Mouse (Mus musculus) large intestine, adult 2 months (tissue): ENCODE data around the gene Tnfaip6. TPM values are rescaled to one million over a fixed set of nuclear protein-coding genes. Genes with fewer than 3 reads are reported as not detected.
"Not testable (repeated sequence)": the region's sequence is repeated elsewhere in the genome, so short reads cannot be mapped to it uniquely, and the experiment has no call there.

Experiments
- DNase-seq: peaks from one replicate; pipeline ENCODE4 v3.0.0-alpha.2; 2012; ENCODE audit warnings: low read depth, low spot score
- whole genome bisulfite sequencing: fragments of 180-500 bp; shearing (Covaris S2); methylation state at CpG from one replicate; pipeline ENCODE4 v1.1.7; 2018; 5-methylcytosine and 5-hydroxymethylcytosine counted together
- polyA plus RNA-seq: library from polyadenylated mRNA; depleted of rRNA; stranded (reverse); fragments of >200 nt; gene quantifications from 2 replicates; pipeline ENCODE4 v1.2.3, GENCODE M21; 2012; rRNA removed

The Tnfaip6 gene
- polyA plus RNA-seq: 0.68 and 0.84 TPM in 2 replicates

DNA sequence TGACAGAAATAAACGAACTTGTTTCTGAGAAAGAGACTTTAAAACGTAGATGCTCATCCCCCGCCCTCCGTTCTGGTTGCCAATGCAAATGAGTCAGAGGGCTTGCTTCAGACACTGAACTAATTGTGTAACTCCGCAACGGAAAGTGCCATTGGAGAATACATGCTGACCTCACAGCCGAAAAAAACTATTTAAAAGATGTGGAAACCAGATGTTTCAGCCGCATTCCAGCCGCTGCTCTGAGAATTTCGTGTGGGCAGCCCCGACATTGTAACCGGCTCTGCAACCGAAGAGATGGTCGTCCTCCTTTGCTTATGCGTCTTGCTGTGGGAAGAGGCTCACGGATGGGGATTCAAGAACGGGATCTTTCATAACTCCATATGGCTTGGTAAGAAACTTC, at the start of gene Tnfaip6:
Gene Tnfaip6 (plus strand): TSS at position 128 of the 400 bp plus-strand sequence.
- WGBS: 3% methylated on average over 17 of the region's 17 CpGs
- DNase-seq: no peak

DNA sequence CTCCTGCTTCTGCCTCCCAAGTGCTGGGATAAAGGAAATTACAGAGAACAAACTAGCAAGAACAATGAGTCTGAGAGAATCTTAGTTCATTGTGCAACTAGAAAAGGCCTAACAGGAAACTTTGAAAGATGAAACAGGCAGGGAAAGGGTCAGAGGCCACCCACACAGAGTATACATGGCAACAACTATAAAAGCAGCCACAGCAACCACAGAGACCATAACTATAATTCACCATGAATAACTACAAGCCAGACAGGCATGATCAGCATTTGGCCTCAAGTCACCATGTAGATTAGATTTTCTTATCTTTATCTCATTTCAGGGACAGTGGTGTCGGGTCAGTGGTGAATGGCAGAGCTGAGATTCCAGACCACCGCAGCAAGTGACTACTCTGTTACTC, 48.2 kb upstream of the Tnfaip6 start:
- no peak for DNase-seq
- WGBS: 79% methylated on average over 2 of the region's 2 CpGs

DNA sequence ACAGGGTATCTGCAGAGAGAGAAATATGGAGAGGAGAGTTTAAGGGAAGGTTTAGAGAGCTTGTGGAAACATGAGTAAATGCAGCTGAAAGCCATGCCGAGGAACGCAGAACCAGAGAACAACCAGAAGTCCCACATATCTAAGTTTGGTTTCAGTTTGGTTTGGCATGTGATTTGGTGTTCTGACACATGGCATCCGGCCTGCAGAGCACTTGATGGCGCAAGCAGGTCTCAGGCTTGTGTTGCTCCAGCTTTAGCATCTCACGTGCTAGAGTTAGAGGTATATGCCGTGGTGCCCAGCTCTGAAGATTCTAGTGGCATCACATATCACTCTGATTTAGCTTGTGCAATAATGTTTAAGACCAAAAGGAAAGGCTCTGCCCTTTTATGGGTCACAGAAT, 46.4 kb upstream of the Tnfaip6 start:
- no peak for DNase-seq
- WGBS: 86% methylated on average over 6 of the region's 6 CpGs

DNA sequence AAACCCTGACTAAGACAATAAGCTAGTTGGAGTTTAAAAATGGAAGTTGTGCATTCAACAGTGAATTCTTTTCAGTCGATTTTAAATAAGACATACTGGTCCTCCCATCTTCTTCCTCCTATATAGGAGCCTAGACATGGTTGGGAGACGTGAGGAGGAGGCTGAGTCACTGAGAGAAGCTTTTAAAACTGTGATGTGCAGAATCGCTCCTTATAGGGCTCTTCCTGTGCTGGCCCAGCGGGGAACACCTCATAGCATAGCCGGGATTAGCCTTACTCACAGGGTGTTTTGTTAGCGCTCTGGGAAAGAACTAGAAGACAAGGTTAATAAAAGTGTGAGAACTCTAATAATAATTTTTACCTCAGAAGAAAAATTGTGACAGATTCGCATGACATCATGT, 37.8 kb upstream of the Tnfaip6 start:
- 65% methylated on average over 7 of the region's 7 CpGs for WGBS

DNA sequence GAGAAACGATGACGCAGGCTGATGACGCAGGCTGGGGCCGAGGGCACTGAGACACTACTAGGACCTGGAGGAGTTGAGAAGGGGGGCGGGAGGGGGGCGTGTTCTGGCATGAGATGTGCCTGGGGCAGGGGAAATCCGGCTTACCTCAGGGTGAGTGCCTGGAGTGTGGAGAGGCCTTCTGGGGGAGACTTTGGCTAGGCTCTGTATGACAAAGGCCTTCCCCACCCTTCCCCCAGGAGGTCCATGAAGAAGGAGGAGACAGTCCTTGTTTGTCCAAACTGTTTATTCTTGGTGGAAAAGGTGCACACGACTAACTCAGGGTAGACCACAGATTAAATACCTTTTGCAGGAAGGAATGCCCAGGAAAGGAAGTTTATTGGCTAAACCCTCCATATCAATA, 36.3 kb upstream of the Tnfaip6 start:
- DNase-seq: no peak
- WGBS: 79% methylated on average over 8 of the region's 8 CpGs

More for the DNA sequence above, 37.8 kb upstream of the Tnfaip6 start:
- no peak for DNase-seq

DNA sequence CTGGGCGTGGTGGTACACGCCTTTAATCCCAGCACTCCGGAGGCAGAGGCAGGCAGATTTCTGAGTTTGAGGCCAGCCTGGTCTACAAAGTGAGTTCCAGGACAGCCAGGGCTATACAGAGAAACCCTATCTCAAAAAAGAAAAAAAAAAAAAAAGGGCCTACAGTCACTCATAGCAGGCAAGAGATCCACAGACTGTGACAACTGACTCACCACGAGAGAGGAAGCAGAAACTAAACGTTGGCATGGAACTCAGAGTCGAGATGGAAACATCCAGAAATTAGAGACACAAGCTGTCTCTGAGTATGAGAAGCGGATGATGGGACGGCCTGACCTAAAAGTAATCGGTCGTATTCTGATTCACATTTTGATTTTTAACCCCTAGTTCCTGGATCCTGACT, 35.5 kb upstream of the Tnfaip6 start:
- WGBS: 85% methylated on average over 10 of the region's 10 CpGs

DNA sequence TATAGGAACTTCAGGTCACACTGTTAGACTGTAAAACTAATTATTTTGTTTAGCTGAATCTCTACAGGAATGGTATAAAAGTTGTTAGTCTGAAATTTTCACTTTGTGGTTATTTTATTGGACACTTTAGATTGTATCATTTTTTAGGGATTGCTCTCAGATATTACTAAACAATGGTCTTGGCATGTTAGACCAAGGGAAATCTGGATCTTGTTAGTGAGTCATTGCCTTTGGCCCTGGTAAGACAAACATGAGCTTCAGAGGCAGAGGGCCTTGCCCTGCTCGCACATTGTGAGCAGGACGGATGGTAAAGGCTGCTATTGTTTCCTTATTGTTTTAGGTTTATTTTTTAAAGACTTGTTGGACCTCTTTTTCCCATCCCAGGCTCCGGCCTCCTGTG, 31.4 kb upstream of the Tnfaip6 start:
- WGBS: 24% methylated on average over 3 of the region's 3 CpGs
- DNase-seq: no peak

More for the DNA sequence above, 35.5 kb upstream of the Tnfaip6 start:
- DNase-seq: not testable (repeated sequence)

DNA sequence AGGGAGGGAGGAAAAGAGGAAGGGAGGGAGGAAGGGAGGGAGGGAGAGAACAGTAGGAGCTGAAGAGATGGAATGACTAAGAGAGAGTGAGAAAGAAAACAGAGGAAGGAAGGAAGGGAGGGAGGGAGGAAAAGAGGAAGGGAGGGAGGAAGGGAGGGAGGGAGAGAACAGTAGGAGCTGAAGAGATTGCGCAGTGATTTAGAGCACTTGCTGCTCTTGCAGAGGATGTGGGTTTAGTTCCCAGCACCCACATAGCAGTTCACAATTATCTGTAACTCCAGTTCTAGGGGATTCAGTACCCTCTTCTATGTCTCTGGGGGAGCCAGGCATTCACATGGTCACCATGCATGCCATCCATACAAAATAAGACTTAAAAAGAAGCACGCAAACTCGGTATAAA, 26.0 kb upstream of the Tnfaip6 start:
- DNase-seq: not testable (repeated sequence)

DNA sequence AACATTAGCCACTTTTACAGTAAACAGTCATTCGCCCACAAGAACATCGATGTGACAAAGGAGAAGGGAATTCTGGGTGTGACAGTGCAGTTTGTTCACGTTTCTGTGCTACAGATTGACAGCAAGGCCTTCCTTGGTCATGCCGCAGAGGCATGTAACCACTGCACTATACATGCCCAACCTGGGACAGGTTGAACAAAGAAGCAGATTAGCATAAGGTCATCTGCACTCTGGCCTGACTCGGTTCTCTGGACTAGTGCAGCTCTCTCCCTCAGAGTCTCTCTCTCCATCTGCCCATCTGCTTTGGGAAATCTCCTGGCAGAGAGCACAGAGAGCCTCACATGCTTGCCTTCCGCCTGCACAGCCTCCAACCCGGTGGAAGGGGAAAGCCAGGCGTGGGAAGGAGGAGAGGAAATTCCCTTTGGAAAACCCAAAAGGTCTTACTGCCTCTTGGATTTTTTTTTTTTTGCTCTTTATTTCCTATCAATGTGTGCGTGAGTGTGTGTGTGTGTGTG, 24.4 kb upstream of the Tnfaip6 start:
- 71% methylated on average over 9 of the region's 9 CpGs for WGBS
- DNase-seq: no peak

More for the DNA sequence above, 26.0 kb upstream of the Tnfaip6 start:
- 85% methylated on average over 3 of the region's 3 CpGs for WGBS

DNA sequence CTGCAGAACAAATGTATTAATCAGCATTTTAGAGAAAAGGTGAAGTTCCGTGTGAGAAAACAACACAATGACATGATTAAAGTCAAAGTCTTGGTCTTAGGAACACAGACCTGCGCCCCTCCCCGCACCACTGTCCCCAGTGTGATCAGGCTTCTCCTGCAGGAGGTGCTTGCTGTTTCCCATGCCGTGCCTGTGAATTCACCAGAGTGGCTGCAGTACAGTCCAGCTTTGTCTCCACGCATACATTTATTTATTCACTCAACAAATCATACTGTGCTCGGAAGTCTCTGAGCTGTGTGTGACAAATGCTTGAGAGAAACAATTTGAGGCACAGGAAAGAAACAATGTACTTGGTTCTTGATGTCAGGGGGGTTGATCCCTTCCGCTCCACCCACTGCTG, 21.4 kb upstream of the Tnfaip6 start:
- DNase-seq: no peak
- WGBS: 47% methylated on average over 7 of the region's 7 CpGs

DNA sequence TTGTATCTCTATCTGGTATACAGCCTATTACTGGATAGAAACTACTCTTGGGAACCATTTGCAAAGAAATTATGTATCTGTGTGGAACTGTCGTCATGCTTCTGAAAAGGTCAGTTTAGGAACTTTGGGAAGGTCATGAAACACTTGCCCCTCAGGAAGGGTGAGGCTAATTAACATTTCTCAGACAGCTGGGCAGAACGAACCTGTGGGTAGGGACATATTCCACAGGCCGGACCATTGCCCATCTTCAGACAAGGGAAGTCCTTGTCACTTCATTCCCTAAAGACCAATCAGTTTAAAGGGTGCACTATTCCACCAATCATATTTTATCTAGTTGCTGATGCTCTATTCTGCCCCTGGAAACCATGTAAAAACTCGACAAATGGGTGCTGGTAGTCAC, 10.7 kb upstream of the Tnfaip6 start:
- no peak for DNase-seq
- 81% methylated on average over 4 of the region's 4 CpGs for WGBS

DNA sequence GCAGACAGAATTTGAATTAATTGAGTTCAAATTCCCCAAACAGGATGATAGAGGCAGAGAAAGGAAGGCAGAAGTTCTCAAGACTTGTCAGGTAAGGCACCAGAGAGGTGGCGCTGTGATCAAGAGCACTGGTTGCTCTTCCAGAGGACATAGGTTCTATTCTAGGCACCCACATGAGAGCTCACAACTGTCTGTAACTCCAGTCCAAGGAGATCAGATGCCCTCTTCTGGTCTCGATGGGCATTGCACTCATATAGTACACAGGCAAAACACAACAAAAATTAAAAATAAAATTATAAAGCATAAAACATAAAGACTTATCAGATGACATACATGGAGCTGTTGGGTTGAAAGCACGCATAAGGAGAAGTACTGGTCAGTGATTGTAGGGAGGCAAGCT, 8.4 kb upstream of the Tnfaip6 start:
- WGBS: 91% methylated on average over 3 of the region's 3 CpGs
- no peak for DNase-seq

DNA sequence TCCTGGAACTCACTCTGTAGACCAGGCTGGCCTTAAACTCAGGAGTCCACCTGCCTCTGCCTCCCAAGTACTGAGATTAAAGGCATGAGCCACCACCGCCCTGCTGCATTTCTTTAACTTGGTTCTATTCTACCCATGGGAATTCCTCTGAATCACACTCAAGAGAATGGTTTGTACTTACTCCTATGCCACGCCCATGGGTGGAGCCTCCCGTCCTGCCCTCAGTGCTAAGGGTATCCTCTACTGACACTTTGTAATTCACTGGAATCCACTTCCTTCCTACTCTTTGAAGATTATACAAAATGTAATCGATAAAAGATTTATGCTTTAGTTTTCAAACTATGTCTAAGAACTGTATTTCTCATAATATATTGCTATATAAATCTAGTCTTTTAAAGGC, 6.3 kb upstream of the Tnfaip6 start:
- WGBS: 54% methylated on average over 4 of the region's 4 CpGs
- no peak for DNase-seq

DNA sequence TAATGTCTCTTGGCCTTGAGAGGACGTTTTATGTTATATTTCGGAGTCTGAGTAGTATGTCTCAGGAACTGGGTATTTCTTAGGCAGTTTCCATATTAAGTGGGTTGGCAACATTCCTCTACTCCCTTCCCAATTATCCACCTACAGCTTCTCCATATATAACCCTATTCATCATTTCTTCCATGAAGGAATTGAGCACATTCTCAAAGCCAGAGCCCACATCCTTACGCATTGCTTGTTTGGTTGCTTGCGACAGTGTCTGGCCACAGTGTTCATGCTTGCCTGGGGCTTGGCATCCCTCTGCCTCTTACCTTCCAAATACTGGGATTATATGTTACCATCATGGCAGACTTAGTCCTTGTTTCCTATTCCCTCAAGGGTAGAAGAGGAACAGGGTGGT, 3.2 kb upstream of the Tnfaip6 start:
- WGBS: 86% methylated on average over 4 of the region's 4 CpGs
- DNase-seq: no peak

DNA sequence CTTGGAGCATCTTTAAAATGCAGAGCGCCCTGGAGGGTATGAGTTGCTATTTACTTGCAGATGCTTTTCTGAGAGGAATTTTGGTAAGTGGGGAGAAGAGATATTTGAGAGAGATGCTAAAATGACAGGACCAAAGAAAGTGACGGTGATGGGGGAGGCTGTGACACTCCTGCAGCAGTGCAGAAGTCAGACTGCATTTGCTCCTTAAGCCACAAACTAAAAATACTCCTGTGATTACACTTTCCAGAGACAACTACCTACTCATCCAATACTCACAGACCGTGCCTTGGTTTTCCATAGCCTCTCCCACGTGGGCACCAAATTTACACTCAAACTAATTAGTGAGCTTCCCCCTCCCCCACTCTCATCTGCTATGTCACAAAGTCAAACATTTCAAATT, 2.7 kb upstream of the Tnfaip6 start:
- WGBS: 54% methylated on average over 4 of the region's 4 CpGs
- no peak for DNase-seq

DNA sequence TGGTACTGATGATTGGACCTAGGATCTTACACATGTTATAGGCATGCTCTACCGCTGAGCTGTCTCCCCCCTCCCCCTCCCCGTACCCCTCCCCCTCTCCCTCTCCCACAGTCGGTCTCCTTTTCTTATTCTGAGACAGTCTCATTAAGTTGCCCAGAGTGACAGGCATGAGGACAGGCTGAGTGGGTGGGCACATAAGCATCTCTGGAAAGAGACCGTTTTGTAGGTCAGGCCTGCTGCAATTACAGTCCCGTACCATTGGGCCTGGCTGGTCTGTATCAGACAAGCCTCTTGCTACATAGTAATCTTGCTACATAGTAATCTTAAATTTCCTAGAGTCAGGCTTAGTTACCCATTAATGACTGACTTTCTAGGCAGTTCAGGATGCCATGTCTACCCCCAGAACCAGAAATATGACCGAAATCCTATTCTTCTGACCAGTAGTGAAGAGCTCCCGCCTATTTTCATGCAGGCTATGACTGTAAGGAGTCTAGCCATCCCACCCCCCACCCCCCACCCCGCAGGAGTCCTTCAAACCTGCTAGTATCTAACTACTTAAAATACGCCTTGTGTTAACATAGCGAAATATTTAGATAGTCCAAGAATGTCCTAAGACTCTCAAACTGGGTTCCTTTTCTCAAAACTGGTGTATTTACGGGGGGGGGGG, 747 bp upstream of the Tnfaip6 start:
- 55% methylated on average over 11 of the region's 11 CpGs for WGBS
- DNase-seq: no peak

DNA sequence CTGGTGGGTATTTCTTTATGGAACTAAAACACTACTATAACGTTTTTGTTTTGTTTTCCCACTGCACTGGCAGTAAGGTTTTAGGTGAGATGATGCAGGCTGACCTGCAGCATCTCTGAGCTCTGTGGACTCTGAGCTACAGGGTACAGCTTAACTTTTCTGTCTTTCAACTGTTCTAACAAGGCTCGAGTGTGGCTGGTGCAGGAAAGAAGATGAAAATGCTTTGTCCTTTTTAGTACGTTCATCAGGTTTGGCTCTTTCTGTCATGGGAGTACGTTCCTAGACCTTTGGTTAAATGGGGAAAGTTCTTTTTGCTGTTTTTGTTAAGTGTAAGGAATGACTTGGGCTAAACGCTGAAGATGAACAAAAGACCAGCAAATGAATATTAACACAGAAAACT, 749 bp downstream of the Tnfaip6 start:
- no peak for DNase-seq
- WGBS: 51% methylated on average over 5 of the region's 5 CpGs

DNA sequence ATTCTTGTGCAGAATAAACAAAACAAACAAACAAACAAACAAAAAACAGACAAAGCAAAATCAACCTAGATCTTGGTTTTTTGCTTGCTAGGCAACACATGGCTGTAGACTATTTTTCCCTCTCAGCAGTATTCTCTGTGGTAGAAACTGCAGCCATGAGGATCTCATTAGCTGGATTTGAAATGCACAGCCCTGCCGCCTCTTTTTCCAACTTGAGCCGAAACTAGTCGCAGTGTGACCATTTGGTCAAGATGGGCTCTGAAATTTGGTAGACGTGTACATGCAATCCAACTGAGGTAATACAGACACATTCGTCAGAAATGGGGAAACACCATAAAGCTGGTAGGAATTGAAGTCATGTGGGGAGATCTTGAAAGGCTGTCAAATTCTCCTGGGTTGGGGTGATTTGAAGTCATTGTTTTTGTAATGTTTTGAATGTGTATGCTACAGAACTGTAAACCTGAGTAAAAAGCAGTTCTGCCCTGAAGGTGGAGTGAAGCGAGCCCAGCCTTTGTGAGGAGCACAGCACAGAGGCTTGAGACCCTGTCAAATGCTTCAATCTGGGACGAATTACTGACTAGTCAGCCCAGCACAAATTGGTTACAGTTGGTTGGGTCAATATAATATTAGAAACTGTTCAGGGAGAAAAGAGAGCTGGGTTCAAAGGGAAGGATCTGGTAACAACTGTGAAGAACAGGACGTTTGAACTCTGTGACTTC, 1.4 kb downstream of the Tnfaip6 start:
- no peak for DNase-seq
- 79% methylated on average over 8 of the region's 8 CpGs for WGBS

DNA sequence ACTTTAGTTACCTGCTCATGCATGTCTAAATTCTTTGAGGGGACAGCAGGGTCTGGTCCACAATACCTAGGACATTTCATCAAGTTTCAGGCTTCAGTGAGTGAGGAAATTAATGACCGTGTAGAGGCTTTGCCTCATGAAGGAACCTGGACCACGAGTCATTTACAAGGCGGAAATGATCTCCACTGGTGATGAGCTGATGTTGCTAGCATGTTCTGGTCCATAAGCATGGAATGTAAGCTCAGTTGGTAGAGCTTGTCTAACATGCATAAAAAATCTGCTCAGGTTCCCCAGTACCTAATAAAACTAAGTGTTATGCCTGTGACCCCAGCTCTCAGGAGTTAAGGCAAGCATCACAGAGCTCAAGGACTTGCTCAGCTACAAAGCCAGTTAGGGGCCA, 4.3 kb downstream of the Tnfaip6 start:
- WGBS: 79% methylated on average over 3 of the region's 3 CpGs
- no peak for DNase-seq

DNA sequence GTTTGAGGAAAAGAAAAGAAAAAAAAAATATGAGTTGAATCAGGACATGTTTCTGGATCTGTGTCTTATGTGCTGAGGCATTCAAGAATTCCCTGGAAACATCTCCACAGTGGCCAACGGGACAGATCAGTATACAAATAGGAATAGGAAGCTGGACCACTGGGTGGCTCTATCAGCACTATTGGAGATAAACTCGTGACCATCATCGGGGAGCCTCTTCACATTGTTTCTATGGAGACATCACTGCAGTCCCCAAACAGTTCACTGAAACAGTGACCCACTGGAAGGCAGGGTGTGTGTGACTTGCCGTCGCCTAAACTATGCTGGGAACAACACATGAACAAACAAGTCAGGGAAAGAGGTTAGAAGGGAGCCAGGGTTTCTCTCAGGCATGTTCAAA, 4.9 kb downstream of the Tnfaip6 start:
- 56% methylated on average over 5 of the region's 5 CpGs for WGBS
- DNase-seq: no peak

DNA sequence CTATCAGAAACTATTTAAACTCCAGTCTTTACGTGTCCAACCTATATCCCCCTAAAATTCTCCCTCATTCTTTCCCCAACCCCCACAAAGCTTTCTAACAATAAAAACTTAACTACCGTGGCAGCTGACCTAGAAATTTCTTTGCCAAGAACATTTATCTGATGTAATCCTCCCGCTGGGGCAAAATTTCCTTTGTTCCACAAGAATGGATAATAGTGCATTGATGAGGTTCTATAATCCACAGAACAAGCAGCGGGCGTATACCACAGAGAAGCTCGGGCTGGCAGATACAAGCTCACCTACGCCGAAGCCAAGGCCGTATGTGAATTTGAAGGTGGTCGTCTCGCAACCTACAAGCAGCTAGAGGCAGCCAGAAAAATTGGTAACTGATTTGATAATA, 5.7 kb downstream of the Tnfaip6 start:
- DNase-seq: no peak
- WGBS: 83% methylated on average over 11 of the region's 11 CpGs
